Mouse (Mus musculus): ENCODE results near the gene Sigmar1. TPM values are rescaled to one million over a fixed set of nuclear protein-coding genes. Genes with fewer than 3 reads are reported as not detected.
A peak's percentile ranks its signal among the peaks of the same experiment; 100 is the strongest.

Sigmar1 gene
- polyA plus RNA-seq, 1 experiment from 2014 or later = 77.5 TPM

DNA sequence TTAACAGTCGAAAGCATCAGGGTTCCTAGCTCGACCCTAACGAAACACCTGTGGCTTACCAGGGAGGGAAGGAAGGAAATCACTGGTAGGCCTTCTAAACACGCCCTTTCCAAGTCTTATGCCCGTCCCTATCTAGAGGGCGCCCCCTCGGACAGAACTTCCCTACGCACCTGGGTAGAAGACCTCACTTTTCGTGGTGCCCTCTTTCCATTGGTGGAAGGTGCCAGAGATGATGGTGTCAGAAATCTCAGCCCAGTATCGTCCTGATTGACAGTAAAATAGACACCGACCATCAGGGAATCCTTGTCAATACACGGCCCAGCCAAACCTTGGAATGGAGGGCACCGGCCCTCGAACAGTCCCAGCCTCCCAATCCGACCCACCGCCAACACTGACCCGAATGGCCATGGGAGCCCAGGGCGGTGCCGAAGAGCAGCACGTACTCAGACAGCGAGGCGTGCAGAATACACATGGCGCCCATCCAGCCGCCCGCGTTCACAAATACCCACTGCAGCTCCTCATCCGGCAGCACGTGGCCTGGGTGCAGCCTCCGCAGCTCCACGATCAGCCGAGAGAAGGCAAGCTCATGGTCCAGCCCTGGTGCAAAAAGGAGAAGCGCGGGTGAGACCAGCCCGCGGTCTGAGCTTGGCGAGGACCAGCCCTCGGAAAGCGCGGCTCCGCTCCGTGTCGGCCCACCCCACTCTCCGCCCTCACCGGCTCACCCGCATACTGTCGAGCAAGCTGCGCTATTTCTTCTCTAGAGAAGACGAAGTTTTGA is 15.4 kb downstream of the Sigmar1 start:
- 1% methylated on average over 48 of the region's 48 CpGs for WGBS
- peak overlapping the region; percentile 80 for H3K4me2 ChIP-seq (replicated peaks)
- H3K27me3 ChIP-seq (ENCODE audit: control insufficient read depth, insufficient read depth, low read length) = no peaks in the 10 kb centered on the region
- peak overlapping the region; percentile 51 for H3K4me3 ChIP-seq (replicated peaks; ENCODE audit: low read length)
- peak; percentile 83 for ATAC-seq (ENCODE audit: low FRiP score)
- H3K9ac ChIP-seq = peak overlapping the region; percentile 66
- H3K9me3 ChIP-seq (ENCODE audit: control insufficient read depth, low read length) = no peaks in the 10 kb centered on the region
- H3K4me1 ChIP-seq (replicated peaks; ENCODE audit: control insufficient read depth, insufficient read depth, low read length) = peaks cover 13% of the 10 kb centered on the region
- H3K36me3 ChIP-seq (replicated peaks; ENCODE audit: control insufficient read depth, insufficient read depth) = peaks cover 14% of the 10 kb centered on the region
- peak overlapping the region; percentile 77 for H3K27ac ChIP-seq
- peak; percentile 53 for DNase-seq (ENCODE audit: low spot score)

DNA sequence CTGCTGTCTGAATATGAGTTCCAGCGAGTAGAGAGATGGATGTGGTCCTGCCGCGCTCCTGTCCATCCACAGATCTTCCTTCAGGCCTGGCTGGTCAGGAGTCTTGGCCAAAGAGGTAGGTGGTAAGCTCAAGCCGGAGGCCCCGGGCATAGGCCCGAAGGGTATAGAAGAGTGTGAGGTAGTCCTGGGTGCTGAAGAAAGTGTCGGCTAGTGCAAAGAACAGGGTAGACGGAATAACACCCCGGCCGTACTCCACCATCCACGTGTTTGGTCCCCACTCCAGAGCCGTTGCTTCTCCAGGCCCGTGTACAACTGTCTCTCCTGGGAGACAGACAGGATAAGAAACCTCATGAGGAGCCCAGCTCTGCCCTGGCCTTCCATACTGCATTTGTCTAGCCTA is 16.7 kb downstream of the Sigmar1 start:
- Histone ChIP-seq H3K9ac (no peak overlapping the region), H3K27ac (no peak overlapping the region), H3K4me2 (replicated peaks) (0 out of 2 replicates have a peak overlapping the region, but pooled peaks have one; percentile 80), H3K9me3 (ENCODE audit: control insufficient read depth, low read length) (no peaks in the 10 kb centered on the region), H3K4me1 (replicated peaks; ENCODE audit: control insufficient read depth, insufficient read depth, low read length) (peaks cover 13% of the 10 kb centered on the region), H3K27me3 (ENCODE audit: control insufficient read depth, insufficient read depth, low read length) (no peaks in the 10 kb centered on the region), H3K4me3 (replicated peaks; ENCODE audit: low read length) (no peak overlapping the region), H3K36me3 (replicated peaks; ENCODE audit: control insufficient read depth, insufficient read depth) (peaks cover 14% of the 10 kb centered on the region)
- 98% methylated on average over 13 of the region's 13 CpGs for WGBS
- ATAC-seq (ENCODE audit: low FRiP score) (no peak), DNase-seq (ENCODE audit: low spot score) (no peak)

DNA sequence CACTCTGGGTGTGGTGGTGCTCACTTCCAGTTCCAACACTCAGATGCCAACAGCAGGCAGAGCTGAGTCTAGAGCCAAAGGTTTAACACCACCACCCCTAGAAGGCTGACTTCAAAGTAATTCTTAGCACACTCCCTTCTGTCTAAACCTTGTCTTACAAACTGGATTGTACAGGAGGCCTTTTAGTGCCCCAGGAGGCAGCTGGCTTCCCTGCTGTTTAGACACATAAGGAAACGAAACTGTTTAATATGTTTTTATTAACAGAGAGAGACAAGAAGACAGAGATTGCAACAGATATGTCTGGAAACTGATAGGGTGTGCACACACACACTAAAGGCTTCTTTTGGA is 17.7 kb downstream of the Sigmar1 start:
- peaks cover 13% of the 10 kb centered on the region for H3K4me1 ChIP-seq (replicated peaks; ENCODE audit: control insufficient read depth, insufficient read depth, low read length)
- H3K9me3 ChIP-seq (ENCODE audit: control insufficient read depth, low read length) = no peaks in the 10 kb centered on the region
- H3K27ac ChIP-seq = no peak overlapping the region
- DNase-seq (ENCODE audit: low spot score) (no peak), ATAC-seq (ENCODE audit: low FRiP score) (no peak)
- H3K36me3 ChIP-seq (replicated peaks; ENCODE audit: control insufficient read depth, insufficient read depth) = peaks cover 14% of the 10 kb centered on the region
- H3K27me3 ChIP-seq (ENCODE audit: control insufficient read depth, insufficient read depth, low read length) = peaks cover 4% of the 10 kb centered on the region; the same call in 1 of the 2 replicates
- H3K4me2 ChIP-seq (replicated peaks) = no peak overlapping the region
- H3K9ac ChIP-seq = no peak overlapping the region
- 77% methylated on average over 1 of the region's 1 CpGs for WGBS
- H3K4me3 ChIP-seq (replicated peaks; ENCODE audit: low read length) = no peak overlapping the region

DNA sequence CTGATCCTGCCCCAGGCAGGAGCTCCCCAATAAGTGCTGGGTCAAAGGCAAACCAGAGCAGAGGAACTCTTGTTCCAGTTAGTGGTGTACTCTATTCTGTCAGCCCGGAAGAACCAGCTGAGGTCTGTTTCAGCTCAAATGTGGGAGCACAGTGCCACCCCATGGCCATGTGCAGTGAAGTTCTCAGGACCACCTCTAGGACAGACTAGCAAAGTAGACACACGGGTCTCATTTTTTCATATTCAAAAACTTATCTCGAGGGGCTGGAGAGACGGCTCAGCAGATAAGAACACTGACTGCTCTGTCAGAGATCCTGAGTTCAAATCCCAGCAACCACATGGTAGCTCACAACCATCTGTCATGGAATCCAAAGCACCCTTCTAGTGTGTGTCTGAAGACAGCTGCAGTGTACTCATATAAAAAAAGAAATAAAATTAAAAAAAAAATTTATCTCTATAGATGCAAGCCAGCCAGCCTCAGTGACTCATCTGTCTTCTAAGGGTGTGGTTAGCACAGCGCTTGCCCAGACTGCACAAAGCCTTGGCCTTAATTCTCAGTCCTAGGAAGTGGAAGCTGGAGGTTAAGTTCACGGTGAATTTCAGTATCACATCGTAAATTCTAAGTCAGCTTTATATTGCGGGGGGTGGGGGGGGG is 18.2 kb downstream of the Sigmar1 start:
- WGBS = 50% methylated on average over 8 of the region's 8 CpGs
- Histone ChIP-seq H3K27ac (no peak overlapping the region), H3K36me3 (replicated peaks; ENCODE audit: control insufficient read depth, insufficient read depth) (peaks cover 14% of the 10 kb centered on the region), H3K4me1 (replicated peaks; ENCODE audit: control insufficient read depth, insufficient read depth, low read length) (peaks cover 13% of the 10 kb centered on the region), H3K9me3 (ENCODE audit: control insufficient read depth, low read length) (no peaks in the 10 kb centered on the region), H3K4me2 (replicated peaks) (no peak overlapping the region), H3K9ac (no peak overlapping the region), H3K27me3 (ENCODE audit: control insufficient read depth, insufficient read depth, low read length) (peaks cover 9% of the 10 kb centered on the region), H3K4me3 (replicated peaks; ENCODE audit: low read length) (no peak overlapping the region)
- peak; percentile 80 for DNase-seq (ENCODE audit: low spot score)
- ATAC-seq (ENCODE audit: low FRiP score) = peak; percentile 60; the same call in 1 of the 2 replicates

DNA sequence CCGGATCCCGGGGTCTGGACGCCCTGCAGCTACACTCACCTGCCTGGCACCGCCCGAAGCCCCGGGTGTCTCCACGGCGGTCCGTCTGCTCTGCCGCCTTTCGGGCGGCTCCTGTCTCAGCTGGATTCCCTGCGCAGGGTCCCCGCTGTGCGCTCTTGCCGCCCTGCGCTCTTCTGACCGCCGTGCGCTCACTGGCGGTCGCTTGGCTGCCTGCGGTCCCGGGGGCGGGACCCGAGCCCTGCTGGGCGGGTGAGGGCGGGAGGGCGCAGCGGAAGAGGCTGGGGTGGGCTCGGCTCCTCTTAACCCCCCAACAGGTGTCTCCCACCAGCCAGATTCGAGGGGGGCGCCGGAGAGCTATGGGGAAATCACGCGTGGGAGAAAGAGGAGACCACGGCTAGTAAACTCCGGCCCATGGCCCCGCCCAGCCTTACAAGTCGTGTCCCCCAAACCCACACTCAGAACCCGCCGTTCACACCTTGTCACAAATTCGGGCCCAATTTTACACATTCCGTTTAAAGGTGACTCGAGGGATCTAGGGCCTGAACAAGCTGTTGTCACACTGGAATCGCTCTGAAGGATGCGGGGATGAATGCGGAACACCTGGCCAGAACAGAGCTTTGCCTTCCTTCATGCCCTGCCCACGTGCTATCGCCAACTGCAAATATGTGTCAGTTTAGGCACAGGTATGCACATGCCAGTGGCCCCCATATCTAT is 24.7 kb downstream of the Sigmar1 start, which contains the start of gene Arid3c:
Gene Arid3c (minus strand): TSS at position 91 of the 714 bp plus-strand sequence.
- H3K9ac ChIP-seq = peak within 1 kb of the TSS; percentile 40
- peak within 1 kb of the TSS; percentile 67 for H3K4me2 ChIP-seq (replicated peaks)
- peak within 1 kb of the TSS; percentile 29 for H3K4me3 ChIP-seq (replicated peaks; ENCODE audit: low read length)
- 1% methylated on average over 50 of the region's 50 CpGs for WGBS
- H3K27ac ChIP-seq = no peak within 1 kb of the TSS
- peaks cover 18% of the 10 kb centered on the region; the same call in 1 of the 2 replicates for H3K4me1 ChIP-seq (replicated peaks; ENCODE audit: control insufficient read depth, insufficient read depth, low read length)
- no peaks in the 10 kb centered on the region for H3K9me3 ChIP-seq (ENCODE audit: control insufficient read depth, low read length)
- no peak for DNase-seq (ENCODE audit: low spot score)
- ATAC-seq (ENCODE audit: low FRiP score) = no peak
- peaks cover 67% of the 10 kb centered on the region for H3K27me3 ChIP-seq (ENCODE audit: control insufficient read depth, insufficient read depth, low read length)
- H3K36me3 ChIP-seq (replicated peaks; ENCODE audit: control insufficient read depth, insufficient read depth) = no peaks in the 10 kb centered on the region

DNA sequence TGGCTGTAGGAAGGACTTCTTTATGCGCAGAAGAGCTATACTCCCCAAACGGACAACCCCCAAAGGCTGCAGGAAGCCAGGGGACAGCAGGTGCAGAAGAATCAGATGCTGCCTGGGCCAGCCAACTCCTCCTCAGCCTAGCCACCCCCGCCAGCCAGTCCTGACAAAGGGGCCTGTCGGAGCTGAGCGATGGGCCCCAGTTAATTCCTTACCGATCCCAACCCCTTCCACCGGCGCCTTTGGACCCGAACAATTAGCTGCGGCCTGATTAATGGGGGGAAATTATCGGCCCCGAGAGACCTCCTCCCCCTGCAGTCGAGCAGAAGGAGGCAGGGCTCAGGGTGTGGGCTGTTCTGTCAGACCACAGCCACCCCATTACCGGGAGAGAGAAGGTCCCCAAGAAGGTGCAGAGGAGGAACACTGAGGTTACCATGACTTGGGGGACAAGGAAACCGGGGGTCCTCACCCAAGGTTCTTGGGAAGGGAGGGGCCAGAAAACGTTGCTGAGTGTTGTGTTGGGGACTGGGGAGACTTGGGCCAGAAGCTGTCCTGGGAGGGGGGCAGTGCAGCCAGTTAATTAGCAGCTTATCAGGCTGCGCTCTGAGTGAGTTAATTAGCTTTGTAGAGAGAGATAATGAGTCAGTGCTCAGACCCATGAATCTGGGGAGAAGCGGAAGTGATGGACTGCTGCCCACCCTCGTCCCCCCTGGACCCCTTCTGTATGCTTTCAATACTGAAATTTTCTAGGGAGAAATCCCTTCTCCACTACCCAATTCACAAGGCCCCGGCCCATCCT is 28.9 kb downstream of the Sigmar1 start:
- Histone ChIP-seq H3K9ac (no peak overlapping the region; the same call in 1 of the 2 replicates), H3K27ac (peak overlapping the region; percentile 5; the same call in 1 of the 2 replicates), H3K4me3 (replicated peaks; ENCODE audit: low read length) (no peak overlapping the region), H3K36me3 (replicated peaks; ENCODE audit: control insufficient read depth, insufficient read depth) (no peaks in the 10 kb centered on the region), H3K9me3 (ENCODE audit: control insufficient read depth, low read length) (no peaks in the 10 kb centered on the region), H3K27me3 (ENCODE audit: control insufficient read depth, insufficient read depth, low read length) (peaks cover 78% of the 10 kb centered on the region), H3K4me2 (replicated peaks) (0 out of 2 replicates have a peak overlapping the region, but pooled peaks have one; percentile 42), H3K4me1 (replicated peaks; ENCODE audit: control insufficient read depth, insufficient read depth, low read length) (peaks cover 29% of the 10 kb centered on the region)
- WGBS = 10% methylated on average over 20 of the region's 20 CpGs
- DNase-seq (ENCODE audit: low spot score) (no peak), ATAC-seq (ENCODE audit: low FRiP score) (no peak)

DNA sequence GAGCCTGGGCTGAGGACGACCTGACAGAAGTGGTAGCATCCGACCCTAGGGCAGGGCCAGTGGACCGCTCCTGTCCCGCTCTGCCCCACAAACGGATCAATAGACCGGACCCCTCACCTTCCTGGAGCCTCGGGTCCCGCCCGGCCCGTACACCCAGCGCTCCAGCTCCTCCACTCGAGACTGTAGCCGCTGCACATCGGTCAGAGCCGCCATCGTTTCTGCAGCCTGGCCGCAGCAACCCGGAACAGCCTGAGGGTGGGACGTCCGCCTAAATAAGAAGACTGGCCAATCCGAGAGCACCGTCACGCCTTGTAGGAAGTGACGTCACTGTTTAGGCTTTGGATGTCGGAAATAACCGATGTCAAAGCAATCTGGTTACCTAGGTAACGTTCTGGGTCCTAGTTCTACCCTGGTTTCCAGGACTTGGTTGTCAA is 33.0 kb downstream of the Sigmar1 start, which contains the start of gene Dctn3:
Gene Dctn3 (minus strand): TSS at position 253 of the 434 bp plus-strand sequence.
- Histone ChIP-seq H3K36me3 (replicated peaks; ENCODE audit: control insufficient read depth, insufficient read depth) (peaks cover 26% of the 10 kb centered on the region), H3K4me1 (replicated peaks; ENCODE audit: control insufficient read depth, insufficient read depth, low read length) (peaks cover 26% of the 10 kb centered on the region), H3K9me3 (ENCODE audit: control insufficient read depth, low read length) (no peaks in the 10 kb centered on the region), H3K9ac (peak within 1 kb of the TSS; percentile 84), H3K27me3 (ENCODE audit: control insufficient read depth, insufficient read depth, low read length) (peaks cover 42% of the 10 kb centered on the region), H3K4me2 (replicated peaks) (peak within 1 kb of the TSS; percentile 84), H3K4me3 (replicated peaks; ENCODE audit: low read length) (peak within 1 kb of the TSS; percentile 66), H3K27ac (peak within 1 kb of the TSS; percentile 59)
- under 1% methylated on average over 27 of the region's 27 CpGs for WGBS
- ATAC-seq (ENCODE audit: low FRiP score) = peak; percentile 95
- DNase-seq (ENCODE audit: low spot score) = peak; percentile 96

DNA sequence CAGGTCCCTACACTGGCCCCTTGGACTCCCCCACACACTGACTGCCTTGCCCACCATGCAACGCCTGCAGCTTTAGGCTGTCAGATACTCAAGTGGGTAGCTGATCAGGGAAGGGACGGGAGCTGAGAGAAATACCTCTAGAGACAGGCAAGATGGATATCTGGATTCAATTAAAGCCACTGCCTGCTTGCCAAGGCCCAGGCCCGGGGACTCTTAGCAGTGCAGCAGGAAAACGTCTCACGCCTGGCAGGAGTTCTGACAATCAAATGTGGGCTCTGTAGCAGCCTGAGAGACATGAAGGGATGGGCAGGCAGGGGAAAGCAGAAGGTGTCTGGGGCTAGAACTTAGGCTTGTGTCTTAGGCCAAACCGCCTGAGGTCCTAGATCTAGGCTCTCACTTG is 39.1 kb downstream of the Sigmar1 start:
- Histone ChIP-seq H3K9me3 (ENCODE audit: control insufficient read depth, low read length) (no peaks in the 10 kb centered on the region), H3K27me3 (ENCODE audit: control insufficient read depth, insufficient read depth, low read length) (no peaks in the 10 kb centered on the region), H3K4me2 (replicated peaks) (no peak overlapping the region), H3K9ac (no peak overlapping the region), H3K27ac (no peak overlapping the region), H3K4me1 (replicated peaks; ENCODE audit: control insufficient read depth, insufficient read depth, low read length) (peaks cover 24% of the 10 kb centered on the region), H3K36me3 (replicated peaks; ENCODE audit: control insufficient read depth, insufficient read depth) (peaks cover 55% of the 10 kb centered on the region), H3K4me3 (replicated peaks; ENCODE audit: low read length) (no peak overlapping the region)
- ATAC-seq (ENCODE audit: low FRiP score) (no peak), DNase-seq (ENCODE audit: low spot score) (no peak)
- WGBS = 68% methylated on average over 6 of the region's 6 CpGs

Measured in hindbrain, embryonic 14.5 days (tissue).